In genomic region chr10:110878641-110879040, GRCm38 (mm10) we compare ENCODE assay signal across 11 mouse cellular contexts. TPM values are rescaled to one million over a fixed set of nuclear protein-coding genes. Genes with fewer than 3 reads are reported as not detected.
DNase-seq lines count a peak whose midpoint lies in the region; ATAC-seq and TF ChIP-seq lines count a peak whose summit lies in the region.
"Had no signal": no experiment of that assay in that cellular context is flagged by ENCODE, and none has a peak within 500 bp of the region (broad histone marks: within the 10 kb centered on the region; RNA-seq: fewer than 3 reads in every experiment).

No protein-coding gene starts in this region.

- no peak for TF ChIP-seq EP300 in ES-Bruce4 (IDR thresholded peaks at IDR 0.05; ENCODE audit: insufficient read depth, low read depth, low read length)

- no peak for TF ChIP-seq POLR2A in ES-Bruce4 (IDR thresholded peaks at IDR 0.05; ENCODE audit: insufficient read depth, low read length)

- no peaks in the 10 kb centered on the region for H3K9me3 ChIP-seq in kidney, embryonic 15.5 days (replicated peaks)
- no peaks in the 10 kb centered on the region for H3K9me3 ChIP-seq in ES-Bruce4 (replicated peaks; ENCODE audit: control insufficient read depth, insufficient read depth, low read length, poor library complexity, severe bottlenecking)
- H3K9me3 ChIP-seq: forebrain, embryonic 15.5 days; G1E; liver, embryonic 15.5 days had no signal

- H3K36me3 ChIP-seq in kidney, embryonic 15.5 days: no peaks in the 10 kb centered on the region
- H3K36me3 ChIP-seq in ES-Bruce4 (ENCODE audit: control insufficient read depth, insufficient read depth, low read length, poor library complexity, severe bottlenecking): no peaks in the 10 kb centered on the region
- H3K36me3 ChIP-seq: forebrain, embryonic 15.5 days; G1E; liver, embryonic 15.5 days had no signal

- no peak for DNase-seq in kidney, adult 18-20 months
- DNase-seq in Patski (ENCODE audit: low read depth, low spot score): no peak
- DNase-seq in heart, postnatal 36 days: peak; percentile 13 to 19
- no peak for DNase-seq in ovary, postnatal 10 days (ENCODE audit: low spot score)
- DNase-seq in spleen, postnatal 36 days (ENCODE audit: low spot score in 2 of 2): no peak
- DNase-seq: adrenal gland, postnatal 10 days had no signal

- CTCF ChIA-PET in Patski (lab: Charles Lee): interaction anchor here (1.8 kb wide), 1 partner anchor 16 kb away, joined by 4 read pairs; no protein-coding TSS in a partner anchor

- no peaks in the 10 kb centered on the region for H3K27me3 ChIP-seq in kidney, embryonic 15.5 days
- H3K27me3 ChIP-seq in ES-Bruce4 (ENCODE audit: control insufficient read depth, insufficient read depth, low read length, poor library complexity, severe bottlenecking) (no peaks in the 10 kb centered on the region), Patski (peaks cover 5% of the 10 kb centered on the region)
- H3K27me3 ChIP-seq: forebrain, embryonic 15.5 days; liver, embryonic 15.5 days had no signal

- in situ Hi-C loops in Patski (cut with MboI; ENCODE audit: low pct_unique_long_range_greater_than_20kb): no loop called here

- H3K4me1 ChIP-seq in kidney, embryonic 15.5 days: peaks cover 25% of the 10 kb centered on the region
- H3K4me1 ChIP-seq in ES-Bruce4 (ENCODE audit: control insufficient read depth, insufficient read depth, low read length): peaks cover 5% of the 10 kb centered on the region
- H3K4me1 ChIP-seq: forebrain, embryonic 15.5 days; liver, embryonic 15.5 days had no signal

- POLR2A ChIA-PET in Patski (lab: Charles Lee): no interaction called here

- ATAC-seq in kidney, embryonic 15.5 days (replicated peaks; ENCODE audit: low FRiP score): no peak
- ATAC-seq in Patski: peak; percentile 60
- ATAC-seq: forebrain, embryonic 15.5 days had no signal

- no peak overlapping the region for H3K9ac ChIP-seq in kidney, embryonic 15.5 days
- H3K9ac ChIP-seq in ES-Bruce4 (ENCODE audit: low read depth, poor library complexity, severe bottlenecking): peak overlapping the region; percentile 11
- H3K9ac ChIP-seq: forebrain, embryonic 15.5 days; liver, embryonic 15.5 days had no signal

- no peak overlapping the region for H3K4me3 ChIP-seq in kidney, embryonic 15.5 days (replicated peaks)
- no peak overlapping the region; the same call in 1 of the 2 replicates for H3K4me3 ChIP-seq in ES-Bruce4 (ENCODE audit: low read depth, low read length)
- H3K4me3 ChIP-seq: forebrain, embryonic 15.5 days; liver, embryonic 15.5 days had no signal

- peak overlapping the region; percentile 29 for H3K4me2 ChIP-seq in kidney, embryonic 15.5 days
- H3K4me2 ChIP-seq: forebrain, embryonic 15.5 days; liver, embryonic 15.5 days had no signal

- H3K27ac ChIP-seq in kidney, embryonic 15.5 days: peak overlapping the region; percentile 79
- peak overlapping the region; percentile 83 for H3K27ac ChIP-seq in ES-Bruce4 (ENCODE audit: insufficient read depth, low read length)
- H3K27ac ChIP-seq: forebrain, embryonic 15.5 days; liver, embryonic 15.5 days had no signal

- TF ChIP-seq CTCF in ES-Bruce4 (IDR thresholded peaks at IDR 0.05; ENCODE audit: low read depth, low read length) (no peak), Patski (IDR thresholded peaks at IDR 0.05) (no peak)

- intact Hi-C loops in heart, postnatal 36 days (cut with DNase I): loop anchor here (2.0 kb wide), 1 partner anchor 42 kb away; no protein-coding TSS in a partner anchor

- 31% methylated on average over 5 of the region's 5 CpGs for WGBS in kidney, embryonic 15.5 days

RNA-seq across cellular contexts. Expression of gene Csrp2, which starts 40.9 kb away (rescaled TPM):
- 189 and 196 TPM in 2 replicates for polyA plus RNA-seq in kidney, embryonic 15.5 days (2015; fragmentation: Nextera tagmentation; extraction: Ambion mirVana)
- polyA plus RNA-seq in ES-Bruce4 (2011; ENCODE audit: insufficient read depth, insufficient read length, low read depth, missing spikeins) (221 and 242 TPM in 2 replicates), Patski (2021) (17.6 TPM)
- total RNA-seq in heart, postnatal 36 days (2021): 10 to 100 TPM; 42.2 to 47.9 TPM
- polyA plus RNA-seq: G1E had no signal

Comparison
In these comparisons a context has a peak if more than half of its experiments do, and no peak if none do; other contexts are left out.
1. DNase-seq: peak in heart, postnatal 36 days (2 of 2); none in kidney, adult 18-20 months (single experiment), Patski (single experiment), ovary, postnatal 10 days (single experiment) and spleen, postnatal 36 days (0 of 2).
2. RNA of gene Csrp2, which starts 40.9 kb away (polyA plus RNA-seq): 221 to 242 TPM in ES-Bruce4 and 189 to 196 TPM in kidney, embryonic 15.5 days; 17.6 TPM in Patski (single experiment); every median in the first group is over 10 times any median in the second.